Mouse (Mus musculus): Measurements from ENCODE around the gene Tgif1. TPM values are rescaled to one million over a fixed set of nuclear protein-coding genes. Genes with fewer than 3 reads are reported as not detected.

The Tgif1 gene
- polyA plus RNA-seq, 1 experiment from 2014 or later = 90.4 TPM

- Histone ChIP-seq H3K9me3 (ENCODE audit: low read length) (no peaks in the 10 kb centered on the region), H3K4me2 (replicated peaks; ENCODE audit: low read depth, low read length) (no peak overlapping the region), H3K4me3 (ENCODE audit: low read length) (no peak overlapping the region), H3K4me1 (ENCODE audit: insufficient read depth, low read length) (no peaks in the 10 kb centered on the region), H3K9ac (replicated peaks; ENCODE audit: low read length) (no peak overlapping the region), H3K27ac (ENCODE audit: low read length) (no peak overlapping the region), H3K27me3 (ENCODE audit: insufficient read depth, low read length) (no peaks in the 10 kb centered on the region), H3K36me3 (ENCODE audit: insufficient read depth, low read length) (no peaks in the 10 kb centered on the region)
- 89% methylated on average over 4 of the region's 4 CpGs for WGBS
- ATAC-seq (ENCODE audit: low FRiP score, low TSS enrichment) = no peak
These were observed 17.2 kb upstream of the Tgif1 start for GRCm38 (mm10) chr17:70870581-70870980.

GRCm38 (mm10) chr17:70868577-70869229, 15.4 kb upstream of the Tgif1 start:
- H3K4me2 ChIP-seq (replicated peaks; ENCODE audit: low read depth, low read length) = no peak overlapping the region
- 0 out of 2 replicates have a peak, but pooled peaks cover under 1% of the 10 kb centered on the region for H3K36me3 ChIP-seq (ENCODE audit: insufficient read depth, low read length)
- no peak overlapping the region for H3K4me3 ChIP-seq (ENCODE audit: low read length)
- H3K4me1 ChIP-seq (ENCODE audit: insufficient read depth, low read length) = no peaks in the 10 kb centered on the region
- WGBS = 68% methylated on average over 5 of the region's 5 CpGs
- no peaks in the 10 kb centered on the region for H3K9me3 ChIP-seq (ENCODE audit: low read length)
- ATAC-seq (ENCODE audit: low FRiP score, low TSS enrichment) = no peak
- H3K27me3 ChIP-seq (ENCODE audit: insufficient read depth, low read length) = no peaks in the 10 kb centered on the region
- H3K9ac ChIP-seq (replicated peaks; ENCODE audit: low read length) = no peak overlapping the region
- H3K27ac ChIP-seq (ENCODE audit: low read length) = no peak overlapping the region

- peak; percentile 46; the same call in 1 of the 2 replicates for ATAC-seq (ENCODE audit: low FRiP score, low TSS enrichment)
- no peak overlapping the region for H3K9ac ChIP-seq (replicated peaks; ENCODE audit: low read length)
- H3K27me3 ChIP-seq (ENCODE audit: insufficient read depth, low read length) = no peaks in the 10 kb centered on the region
- H3K4me1 ChIP-seq (ENCODE audit: insufficient read depth, low read length) = no peaks in the 10 kb centered on the region
- H3K4me2 ChIP-seq (replicated peaks; ENCODE audit: low read depth, low read length) = no peak overlapping the region
- 0 out of 2 replicates have a peak, but pooled peaks cover 3% of the 10 kb centered on the region for H3K36me3 ChIP-seq (ENCODE audit: insufficient read depth, low read length)
- WGBS = 78% methylated on average over 6 of the region's 6 CpGs
- H3K27ac ChIP-seq (ENCODE audit: low read length) = no peak overlapping the region
- H3K9me3 ChIP-seq (ENCODE audit: low read length) = no peaks in the 10 kb centered on the region
- H3K4me3 ChIP-seq (ENCODE audit: low read length) = no peak overlapping the region
These were observed 13.3 kb upstream of the Tgif1 start for GRCm38 (mm10) chr17:70866538-70867114.

- Histone ChIP-seq H3K4me1 (ENCODE audit: insufficient read depth, low read length) (no peaks in the 10 kb centered on the region), H3K9me3 (ENCODE audit: low read length) (no peaks in the 10 kb centered on the region), H3K4me3 (ENCODE audit: low read length) (no peak overlapping the region), H3K27ac (ENCODE audit: low read length) (no peak overlapping the region), H3K4me2 (replicated peaks; ENCODE audit: low read depth, low read length) (no peak overlapping the region), H3K36me3 (ENCODE audit: insufficient read depth, low read length) (0 out of 2 replicates have a peak, but pooled peaks cover 3% of the 10 kb centered on the region), H3K27me3 (ENCODE audit: insufficient read depth, low read length) (no peaks in the 10 kb centered on the region), H3K9ac (replicated peaks; ENCODE audit: low read length) (no peak overlapping the region)
- no peak for ATAC-seq (ENCODE audit: low FRiP score, low TSS enrichment)
- 84% methylated on average over 5 of the region's 5 CpGs for WGBS
These were observed 12.7 kb upstream of the Tgif1 start for GRCm38 (mm10) chr17:70866029-70866428.

- Histone ChIP-seq H3K4me3 (ENCODE audit: low read length) (no peak overlapping the region), H3K9ac (replicated peaks; ENCODE audit: low read length) (no peak overlapping the region), H3K27ac (ENCODE audit: low read length) (no peak overlapping the region), H3K27me3 (ENCODE audit: insufficient read depth, low read length) (no peaks in the 10 kb centered on the region), H3K4me2 (replicated peaks; ENCODE audit: low read depth, low read length) (no peak overlapping the region), H3K36me3 (ENCODE audit: insufficient read depth, low read length) (0 out of 2 replicates have a peak, but pooled peaks cover 3% of the 10 kb centered on the region), H3K4me1 (ENCODE audit: insufficient read depth, low read length) (no peaks in the 10 kb centered on the region), H3K9me3 (ENCODE audit: low read length) (no peaks in the 10 kb centered on the region)
- no peak for ATAC-seq (ENCODE audit: low FRiP score, low TSS enrichment)
- 63% methylated on average over 10 of the region's 10 CpGs for WGBS
These were observed 11.8 kb upstream of the Tgif1 start for GRCm38 (mm10) chr17:70865060-70865604.

GRCm38 (mm10) chr17:70864645-70865044, 11.3 kb upstream of the Tgif1 start:
- no peak overlapping the region for H3K4me3 ChIP-seq (ENCODE audit: low read length)
- ATAC-seq (ENCODE audit: low FRiP score, low TSS enrichment) = no peak
- no peaks in the 10 kb centered on the region for H3K27me3 ChIP-seq (ENCODE audit: insufficient read depth, low read length)
- no peaks in the 10 kb centered on the region for H3K9me3 ChIP-seq (ENCODE audit: low read length)
- 0 out of 2 replicates have a peak, but pooled peaks cover 3% of the 10 kb centered on the region for H3K36me3 ChIP-seq (ENCODE audit: insufficient read depth, low read length)
- WGBS = 91% methylated on average over 3 of the region's 3 CpGs
- H3K27ac ChIP-seq (ENCODE audit: low read length) = no peak overlapping the region
- no peaks in the 10 kb centered on the region for H3K4me1 ChIP-seq (ENCODE audit: insufficient read depth, low read length)
- no peak overlapping the region for H3K9ac ChIP-seq (replicated peaks; ENCODE audit: low read length)
- H3K4me2 ChIP-seq (replicated peaks; ENCODE audit: low read depth, low read length) = no peak overlapping the region

GRCm38 (mm10) chr17:70864117-70864516, 10.8 kb upstream of the Tgif1 start:
- H3K4me2 ChIP-seq (replicated peaks; ENCODE audit: low read depth, low read length) = no peak overlapping the region
- 96% methylated on average over 8 of the region's 8 CpGs for WGBS
- H3K4me3 ChIP-seq (ENCODE audit: low read length) = no peak overlapping the region
- no peaks in the 10 kb centered on the region for H3K4me1 ChIP-seq (ENCODE audit: insufficient read depth, low read length)
- no peak for ATAC-seq (ENCODE audit: low FRiP score, low TSS enrichment)
- H3K9ac ChIP-seq (replicated peaks; ENCODE audit: low read length) = no peak overlapping the region
- H3K27ac ChIP-seq (ENCODE audit: low read length) = no peak overlapping the region
- H3K36me3 ChIP-seq (ENCODE audit: insufficient read depth, low read length) = 0 out of 2 replicates have a peak, but pooled peaks cover 3% of the 10 kb centered on the region
- no peaks in the 10 kb centered on the region for H3K9me3 ChIP-seq (ENCODE audit: low read length)
- no peaks in the 10 kb centered on the region for H3K27me3 ChIP-seq (ENCODE audit: insufficient read depth, low read length)

- 0 out of 2 replicates have a peak, but pooled peaks cover 3% of the 10 kb centered on the region for H3K36me3 ChIP-seq (ENCODE audit: insufficient read depth, low read length)
- H3K4me3 ChIP-seq (ENCODE audit: low read length) = no peak overlapping the region
- H3K9me3 ChIP-seq (ENCODE audit: low read length) = no peaks in the 10 kb centered on the region
- 61% methylated on average over 4 of the region's 4 CpGs for WGBS
- H3K27me3 ChIP-seq (ENCODE audit: insufficient read depth, low read length) = no peaks in the 10 kb centered on the region
- peak; percentile 73; the same call in 1 of the 2 replicates for ATAC-seq (ENCODE audit: low FRiP score, low TSS enrichment)
- no peak overlapping the region for H3K9ac ChIP-seq (replicated peaks; ENCODE audit: low read length)
- H3K27ac ChIP-seq (ENCODE audit: low read length) = no peak overlapping the region
- no peak overlapping the region for H3K4me2 ChIP-seq (replicated peaks; ENCODE audit: low read depth, low read length)
- peaks cover 18% of the 10 kb centered on the region for H3K4me1 ChIP-seq (ENCODE audit: insufficient read depth, low read length)
These were observed 5.5 kb upstream of the Tgif1 start for GRCm38 (mm10) chr17:70858814-70859213.

- Histone ChIP-seq H3K4me3 (ENCODE audit: low read length) (no peak overlapping the region), H3K27ac (ENCODE audit: low read length) (no peak overlapping the region; the same call in 1 of the 2 replicates), H3K4me1 (ENCODE audit: insufficient read depth, low read length) (peaks cover 19% of the 10 kb centered on the region), H3K9me3 (ENCODE audit: low read length) (no peaks in the 10 kb centered on the region), H3K9ac (replicated peaks; ENCODE audit: low read length) (no peak overlapping the region), H3K4me2 (replicated peaks; ENCODE audit: low read depth, low read length) (peak overlapping the region; percentile 23; the same call in 1 of the 2 replicates), H3K36me3 (ENCODE audit: insufficient read depth, low read length) (no peaks in the 10 kb centered on the region), H3K27me3 (ENCODE audit: insufficient read depth, low read length) (no peaks in the 10 kb centered on the region)
- WGBS = 53% methylated on average over 12 of the region's 12 CpGs
- ATAC-seq (ENCODE audit: low FRiP score, low TSS enrichment) = no peak
These were observed 3.6 kb upstream of the Tgif1 start for GRCm38 (mm10) chr17:70856871-70857415.

Data from kidney, embryonic 16.5 days (tissue).